Mouse (Mus musculus) olfactory bulb, adult 2 months (tissue): ENCODE data around the gene Fam110c. TPM values are rescaled to one million over a fixed set of nuclear protein-coding genes. Genes with fewer than 3 reads are reported as not detected.

Source experiments
- H3K27ac ChIP-seq: fragments of 200-500 bp; 2 replicates; pipeline ENCODE4 v1.5.1; 2012; ENCODE audit warnings: low read depth, low read length; ENCODE audit not compliant: insufficient read depth
- H3K4me1 ChIP-seq: fragments of 200-500 bp; 2 replicates; pipeline ENCODE4 v1.6.1; 2012; ENCODE audit warnings: low read length; ENCODE audit not compliant: control insufficient read depth, insufficient read depth
- H3K4me3 ChIP-seq: fragments of 200-500 bp; 2 replicates; pipeline ENCODE4 v1.5.1; 2012; ENCODE audit warnings: mild to moderate bottlenecking, low read depth, low read length, moderate library complexity; ENCODE audit not compliant: insufficient read depth
- CTCF ChIP-seq: fragments of 200-500 bp; IDR thresholded peaks from 2 replicates; pipeline ENCODE4 v1.5.1; 2012; ENCODE audit warnings: low read depth, mild to moderate bottlenecking, low read length, moderate library complexity; ENCODE audit not compliant: insufficient read depth
- POLR2A ChIP-seq: fragments of 200-500 bp; IDR thresholded peaks from 2 replicates; pipeline ENCODE4 v1.6.1; 2012; ENCODE audit warnings: mild to moderate bottlenecking, low read depth, low read length, moderate library complexity; ENCODE audit not compliant: insufficient read depth
- WGBS: fragments of 180-500 bp; shearing (Covaris S2); methylation state at CpG from one replicate; pipeline ENCODE4 v1.1.7; 2018; 5-methylcytosine and 5-hydroxymethylcytosine counted together
- polyA plus RNA-seq: library from polyadenylated mRNA; stranded (reverse); fragments of >200 nt; gene quantifications from 2 replicates; pipeline ENCODE4 v1.2.4, GENCODE M21; 2012; ENCODE audit warnings: low replicate concordance; ENCODE audit not compliant: missing spikeins, insufficient read depth, insufficient read length

The Fam110c gene
- polyA plus RNA-seq, 1 experiment, result not detected

DNA sequence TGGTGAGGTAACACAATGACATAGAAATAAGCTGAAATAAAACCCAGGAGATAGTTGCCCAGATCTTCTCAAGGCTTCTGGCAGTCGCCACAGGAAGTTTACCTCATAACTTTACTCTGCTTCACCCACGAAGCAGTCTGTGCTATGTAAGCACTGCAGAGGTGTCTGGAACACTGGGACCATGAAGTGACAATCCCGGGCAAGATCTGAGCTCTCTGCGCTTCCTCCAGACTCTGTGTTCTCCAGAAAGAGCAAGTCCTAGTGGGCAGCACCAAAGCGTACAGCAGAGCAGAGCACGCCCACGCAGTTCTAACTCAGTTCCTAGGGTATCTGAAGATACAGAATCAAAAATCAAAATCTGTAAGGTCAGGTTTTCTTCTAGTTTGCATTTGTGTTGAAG, 3.4 kb downstream of the Fam110c start:
- no peak overlapping the region for H3K4me3 ChIP-seq
- 80% methylated on average over 7 of the region's 7 CpGs for WGBS
- TF ChIP-seq CTCF (no peak), POLR2A (no peak)

DNA sequence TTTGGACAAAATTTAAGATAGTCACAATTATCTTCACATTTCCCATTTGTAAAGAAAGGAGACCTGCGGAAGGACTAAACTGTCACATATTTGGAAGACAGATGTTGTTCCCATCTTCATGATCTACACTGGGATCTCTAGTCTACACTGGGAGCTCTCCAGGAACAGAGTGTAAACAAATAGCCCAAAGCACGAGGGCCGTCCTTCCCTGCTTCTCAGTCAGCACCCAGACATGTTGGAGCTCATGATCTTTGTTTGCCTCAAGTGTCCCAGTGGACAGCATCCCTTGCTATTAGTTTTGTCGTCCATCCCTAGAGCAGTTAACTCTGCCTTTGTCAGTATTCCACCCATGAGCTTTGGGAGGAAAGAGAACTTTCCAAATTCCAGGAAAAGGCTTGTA, 4.4 kb downstream of the Fam110c start:
- no peak for TF ChIP-seq CTCF
- no peak for TF ChIP-seq POLR2A
- Histone ChIP-seq H3K27ac (no peak overlapping the region), H3K4me3 (no peak overlapping the region), H3K4me1 (peaks cover 14% of the 10 kb centered on the region; the same call in 1 of the 2 replicates)
- WGBS, result 73% methylated on average over 4 of the region's 4 CpGs

More for the DNA sequence above, 3.4 kb downstream of the Fam110c start:
- no peak overlapping the region for H3K27ac ChIP-seq
- H3K4me1 ChIP-seq, result peaks cover 14% of the 10 kb centered on the region; the same call in 1 of the 2 replicates

DNA sequence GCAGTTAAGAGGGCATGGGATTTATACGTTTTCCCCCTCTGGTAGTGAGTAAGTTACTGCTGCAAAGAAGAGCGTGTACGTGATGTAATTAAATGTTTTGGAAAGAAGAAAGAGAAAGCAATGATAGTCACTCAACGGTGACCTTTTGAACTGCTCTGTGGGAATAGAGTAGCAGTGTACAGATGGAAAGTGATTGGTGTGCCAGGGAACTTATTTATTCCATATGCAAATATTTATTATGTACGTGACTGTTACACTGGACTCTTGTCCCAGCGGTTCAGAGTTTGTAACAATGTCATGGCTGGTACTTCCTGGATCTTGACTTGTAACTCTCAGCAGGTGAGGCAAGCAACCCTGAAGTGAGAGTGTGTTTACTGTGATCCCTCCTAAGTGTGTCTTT, 6.7 kb downstream of the Fam110c start:
- no peak for TF ChIP-seq POLR2A
- TF ChIP-seq CTCF, result no peak
- WGBS, result 78% methylated on average over 6 of the region's 6 CpGs

DNA sequence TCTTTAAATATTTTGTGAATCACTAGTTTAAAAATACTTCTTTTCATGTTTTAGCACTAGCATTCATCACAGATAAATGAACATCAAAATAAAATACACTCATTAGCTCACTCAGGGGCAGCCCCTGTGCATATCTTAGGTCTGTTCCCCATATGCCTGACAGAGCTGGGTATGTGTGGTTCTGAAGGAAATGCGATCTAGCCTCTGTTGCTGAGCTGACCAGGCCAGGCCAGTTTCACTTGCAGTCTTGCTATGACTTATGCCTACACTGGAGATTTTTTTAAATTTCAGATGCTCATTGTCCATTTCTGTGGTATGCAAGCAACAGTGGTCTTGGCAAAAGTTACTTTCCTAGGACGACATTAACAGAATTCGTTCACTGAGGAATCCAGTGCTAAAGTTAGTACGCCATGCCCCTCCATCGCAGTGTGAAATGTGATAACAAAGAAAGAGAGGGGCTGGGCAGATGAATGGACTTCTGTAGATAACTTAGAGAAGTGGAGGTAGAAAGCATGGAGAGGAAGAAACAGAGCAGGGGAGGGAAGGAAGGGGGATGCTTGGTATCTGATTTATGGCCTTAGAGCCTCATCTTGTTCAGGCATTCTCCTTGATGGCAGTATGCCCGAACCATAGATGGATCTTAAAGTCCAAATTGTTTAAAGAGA, 7.4 kb downstream of the Fam110c start:
- H3K4me3 ChIP-seq, result no peak overlapping the region
- no peak overlapping the region for H3K27ac ChIP-seq
- TF ChIP-seq CTCF (no peak), POLR2A (no peak)
- no peaks in the 10 kb centered on the region for H3K4me1 ChIP-seq
- WGBS, result 93% methylated on average over 6 of the region's 6 CpGs

More for the DNA sequence above, 6.7 kb downstream of the Fam110c start:
- H3K4me3 ChIP-seq, result no peak overlapping the region
- H3K4me1 ChIP-seq, result no peaks in the 10 kb centered on the region
- no peak overlapping the region for H3K27ac ChIP-seq

DNA sequence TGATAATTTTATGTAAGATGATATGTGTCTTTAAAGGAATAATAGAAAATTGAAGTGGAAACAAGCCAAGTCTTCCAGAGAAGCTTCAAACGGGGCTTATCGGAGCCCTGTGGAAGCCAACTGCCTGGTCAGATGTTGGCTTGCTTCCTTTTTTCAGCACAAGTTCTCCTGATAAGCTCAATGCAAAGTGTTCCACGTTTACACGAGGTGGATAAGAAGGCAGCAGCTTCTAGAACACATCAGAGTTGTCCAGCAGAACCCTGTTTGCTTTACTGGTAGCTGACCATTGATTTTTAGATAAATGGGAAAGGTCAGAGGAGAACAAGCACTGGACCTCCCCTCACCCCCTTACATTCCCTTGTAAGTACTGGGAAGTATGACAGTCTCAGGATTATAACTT, 9.3 kb downstream of the Fam110c start:
- TF ChIP-seq CTCF, result no peak
- TF ChIP-seq POLR2A, result no peak
- Histone ChIP-seq H3K4me1 (no peaks in the 10 kb centered on the region), H3K4me3 (no peak overlapping the region), H3K27ac (no peak overlapping the region)
- 76% methylated on average over 4 of the region's 4 CpGs for WGBS

DNA sequence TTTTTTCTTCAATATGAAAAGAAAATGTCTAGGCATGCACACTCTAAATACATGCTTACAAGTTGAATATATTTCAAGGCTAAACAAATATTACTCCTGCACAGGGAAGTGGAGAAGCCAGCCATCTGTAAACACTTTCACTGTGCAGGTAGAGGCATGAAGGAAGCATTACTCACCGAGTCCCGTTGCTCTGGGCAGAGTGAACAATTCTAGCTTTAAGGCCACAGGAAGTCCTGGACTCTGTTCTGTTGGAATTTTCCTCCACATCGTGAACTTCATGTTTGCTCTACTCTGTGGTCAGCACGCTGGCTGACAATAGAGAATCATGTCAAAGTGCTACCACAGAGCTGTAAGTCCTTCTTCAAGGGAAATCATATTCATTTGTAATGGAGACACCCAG, 9.7 kb downstream of the Fam110c start:
- Histone ChIP-seq H3K4me1 (no peaks in the 10 kb centered on the region), H3K4me3 (no peak overlapping the region), H3K27ac (no peak overlapping the region)
- TF ChIP-seq CTCF, result no peak
- no peak for TF ChIP-seq POLR2A
- 88% methylated on average over 4 of the region's 4 CpGs for WGBS

DNA sequence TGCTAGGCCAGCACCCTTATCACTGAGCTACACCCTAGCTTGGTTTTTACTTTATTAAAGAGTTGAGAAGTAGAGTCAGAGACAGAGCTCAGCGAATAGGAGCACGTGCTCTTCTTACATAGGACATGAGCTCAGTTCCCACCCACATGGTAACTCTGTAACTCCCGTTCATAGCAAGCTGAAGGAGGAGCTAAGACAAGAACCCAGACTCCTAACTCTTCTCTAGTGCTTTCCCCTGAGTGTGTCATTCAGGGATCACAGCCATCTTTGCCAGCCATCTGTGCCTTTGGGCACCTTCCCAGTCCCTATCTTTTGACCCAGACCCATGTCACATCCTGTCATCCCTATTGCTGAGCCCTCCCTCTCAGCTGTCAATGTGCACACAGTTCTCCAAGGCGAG, 13.4 kb downstream of the Fam110c start:
- Histone ChIP-seq H3K4me3 (no peak overlapping the region), H3K27ac (no peak overlapping the region), H3K4me1 (no peaks in the 10 kb centered on the region)
- TF ChIP-seq POLR2A (no peak), CTCF (no peak)
- 91% methylated on average over 4 of the region's 4 CpGs for WGBS

DNA sequence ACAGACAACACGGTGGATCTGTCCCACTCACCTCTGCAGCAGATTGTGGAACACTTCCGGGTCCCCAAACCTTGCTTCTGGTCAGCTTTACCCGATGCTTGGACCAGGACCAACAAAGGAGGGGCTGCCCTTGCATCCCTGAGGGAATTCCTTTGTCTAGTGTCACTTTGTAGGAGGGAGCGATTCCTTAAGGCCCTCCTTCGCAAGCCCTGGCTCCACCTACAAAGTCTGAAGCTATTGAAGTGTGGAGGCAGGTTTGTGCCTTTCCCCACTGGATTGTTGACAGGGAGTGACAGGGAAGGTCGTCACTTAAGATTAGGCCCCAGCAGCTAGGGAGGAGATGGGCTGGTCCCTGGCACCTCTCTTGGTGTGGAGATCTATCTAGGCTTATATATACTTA, 16.7 kb downstream of the Fam110c start:
- WGBS, result 27% methylated on average over 6 of the region's 6 CpGs
- TF ChIP-seq POLR2A (no peak), CTCF (no peak)
- H3K4me3 ChIP-seq, result no peak overlapping the region
- no peaks in the 10 kb centered on the region for H3K4me1 ChIP-seq
- H3K27ac ChIP-seq, result no peak overlapping the region

DNA sequence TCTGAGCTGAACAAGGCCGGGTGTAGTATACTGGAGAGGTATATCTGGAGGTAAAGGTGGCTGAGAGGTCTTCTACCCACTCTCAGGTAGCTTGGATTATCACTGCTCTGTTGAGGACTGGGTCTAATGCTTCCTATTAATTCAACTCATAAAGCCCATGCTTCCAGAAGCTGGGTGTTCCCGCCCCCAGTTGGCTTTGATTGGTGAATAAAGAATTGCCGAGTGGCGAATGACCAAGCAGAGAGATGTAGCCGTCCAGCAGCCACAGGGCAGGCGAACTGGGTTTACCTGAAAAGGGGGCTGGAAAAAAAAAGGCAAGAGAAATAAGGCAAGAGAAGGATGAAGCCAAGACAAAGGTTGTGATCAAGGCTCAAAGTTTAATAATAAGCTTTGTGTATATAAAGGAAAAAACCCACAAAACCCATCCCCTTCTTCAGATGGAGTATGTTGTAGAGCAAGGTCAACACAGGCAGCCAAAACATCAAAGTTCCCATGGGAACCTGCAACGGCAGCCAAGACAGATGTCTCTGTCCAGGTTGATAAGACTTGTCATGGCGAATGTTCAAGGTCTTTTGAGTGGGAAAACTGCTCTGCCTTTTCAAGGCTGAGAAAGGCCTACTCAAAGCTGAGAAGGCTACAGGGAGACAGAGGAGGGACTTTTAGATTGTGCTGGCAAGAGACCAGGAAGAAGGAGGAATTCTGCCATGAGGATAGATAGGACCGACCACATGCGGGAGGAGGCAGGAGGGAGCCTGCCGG, 17.4 kb downstream of the Fam110c start:
- Histone ChIP-seq H3K27ac (no peak overlapping the region), H3K4me1 (no peaks in the 10 kb centered on the region), H3K4me3 (no peak overlapping the region)
- no peak for TF ChIP-seq POLR2A
- no peak for TF ChIP-seq CTCF
- WGBS, result 81% methylated on average over 11 of the region's 11 CpGs
